Mouse (Mus musculus) liver, embryonic 14.5 days (tissue): ENCODE results near the gene Sorcs2.

ENCODE experiments used
- CTCF ChIP-seq: IDR thresholded peaks from 2 replicates; pipeline ENCODE4 v1.5.1; 2016; ENCODE audit warnings: antibody characterized with exemption, low read depth, control low read depth
- EP300 ChIP-seq: IDR thresholded peaks from 2 replicates; pipeline ENCODE4 v1.6.1; 2016; ENCODE audit warnings: antibody characterized with exemption, low read depth

DNA sequence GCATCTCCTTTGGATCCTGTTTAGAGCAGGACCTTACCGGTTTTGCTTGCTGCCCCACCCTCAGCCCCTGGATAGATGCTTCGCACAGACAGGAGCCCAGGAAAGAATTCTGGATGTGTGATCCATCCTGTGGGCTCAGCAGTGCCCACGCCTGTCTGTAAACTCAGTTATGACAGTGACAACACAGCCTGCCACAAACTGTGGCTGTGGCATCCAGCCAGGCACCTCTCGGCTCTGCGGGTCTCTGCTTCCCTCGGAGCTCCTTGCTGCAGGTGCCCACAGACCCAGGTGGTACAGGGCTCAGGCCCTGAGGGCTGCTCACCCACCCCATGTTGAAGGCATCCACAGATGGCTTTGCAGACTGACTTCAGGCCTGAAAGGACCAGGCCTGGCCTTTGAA, 30.0 kb downstream of the Sorcs2 start:
- no peak for TF ChIP-seq CTCF
- no peak for TF ChIP-seq EP300
